Mouse (Mus musculus): ENCODE results near the gene Rft1. TPM values are rescaled to one million over a fixed set of nuclear protein-coding genes. Genes with fewer than 3 reads are reported as not detected.

Rft1 gene
- polyA plus RNA-seq, 1 experiment, result 12.3 TPM

DNA sequence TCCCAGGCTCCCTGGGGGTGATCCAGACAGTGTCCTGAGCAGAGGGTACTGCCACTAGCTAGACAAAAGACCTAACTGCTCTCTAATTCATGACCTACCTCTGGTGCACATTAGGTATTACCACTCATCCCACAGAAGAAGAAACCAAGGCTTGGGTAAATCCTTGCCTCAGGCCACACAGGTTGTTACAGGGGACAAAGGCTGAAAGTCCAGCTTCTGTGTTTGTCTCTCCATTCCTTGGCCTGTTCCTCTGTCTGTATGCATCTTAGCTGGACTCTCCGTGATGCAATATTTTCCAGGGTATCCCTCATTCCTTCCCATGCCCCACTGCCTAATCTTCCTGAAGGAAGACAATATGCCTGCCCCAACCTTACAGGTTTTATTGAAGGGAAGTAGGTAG, 19.7 kb upstream of the Rft1 start:
- no peak overlapping the region for H3K4me3 ChIP-seq
- H3K79me2 ChIP-seq (ENCODE audit: control insufficient read depth, insufficient read depth), result no peaks in the 10 kb centered on the region
- TF ChIP-seq TCF12 (IDR thresholded peaks at IDR 0.05; ENCODE audit: insufficient read depth, poor library complexity, severe bottlenecking) (no peak), MYOD1 (IDR thresholded peaks at IDR 0.05; ENCODE audit: control insufficient read depth in 1 of 3, insufficient read length in 2 of 3, low read depth in 2 of 3) (no peak), MYOG (IDR thresholded peaks at IDR 0.05; ENCODE audit: control insufficient read depth in 1 of 3, insufficient read depth in 1 of 3, insufficient read length in 2 of 3, low read depth in 2 of 3) (no peak), REST (IDR thresholded peaks at IDR 0.05; ENCODE audit: insufficient read depth, insufficient read length) (no peak), E2F4 (IDR thresholded peaks at IDR 0.05; ENCODE audit: insufficient read depth) (no peak), SRF (IDR thresholded peaks at IDR 0.05; ENCODE audit: control insufficient read depth, insufficient read length, low read depth) (no peak), POLR2AphosphoS2 (IDR thresholded peaks at IDR 0.05; ENCODE audit: insufficient read length, low read depth) (no peak), POLR2A (IDR thresholded peaks at IDR 0.05; ENCODE audit: insufficient read length, low read depth) (no peak), TCF3 (IDR thresholded peaks at IDR 0.05; ENCODE audit: insufficient read length, low read depth) (no peak)
- no peak overlapping the region for H3ac ChIP-seq (ENCODE audit: control insufficient read depth, insufficient read length)
- no peaks in the 10 kb centered on the region for H3K27me3 ChIP-seq (ENCODE audit: control insufficient read depth, insufficient read depth, insufficient read length)
- no peak overlapping the region for H3K4me2 ChIP-seq (ENCODE audit: low read depth)
- H3K36me3 ChIP-seq (ENCODE audit: control insufficient read depth, insufficient read depth), result no peaks in the 10 kb centered on the region

DNA sequence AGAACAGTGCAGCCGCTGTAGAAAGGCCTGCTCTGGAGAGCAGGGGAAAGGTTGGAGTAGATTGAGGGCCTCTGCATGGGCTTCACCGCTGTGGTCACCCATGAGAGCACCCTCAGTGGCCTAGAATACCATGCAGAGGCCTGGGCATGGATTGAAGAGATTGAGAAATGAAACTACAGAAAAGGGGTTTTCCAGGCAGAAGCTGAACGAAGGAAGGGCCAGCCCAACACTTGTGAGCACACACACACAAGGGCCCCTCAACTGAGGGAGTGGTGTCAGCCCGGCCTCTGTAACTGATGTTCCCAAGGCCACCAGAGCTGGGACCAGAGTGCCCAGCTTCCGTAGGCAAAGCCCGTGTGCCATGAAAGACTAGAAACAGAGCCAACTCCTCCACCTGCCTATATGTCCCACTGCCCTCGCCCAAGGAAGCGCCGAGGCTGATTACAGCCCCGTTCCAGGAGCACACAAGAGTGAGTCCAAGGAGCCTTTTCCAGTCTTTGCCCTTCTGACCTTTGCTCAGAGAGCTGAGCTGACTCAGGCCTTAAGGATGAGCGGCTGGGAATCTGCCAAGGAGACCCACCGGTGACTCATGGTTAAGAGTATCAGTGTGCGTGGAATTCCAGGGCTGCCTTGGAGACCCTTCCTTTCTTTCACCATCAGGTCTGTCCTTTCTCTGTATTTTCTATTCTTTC, 18.8 kb upstream of the Rft1 start:
- no peaks in the 10 kb centered on the region for H3K27me3 ChIP-seq (ENCODE audit: control insufficient read depth, insufficient read depth, insufficient read length)
- TF ChIP-seq REST (IDR thresholded peaks at IDR 0.05; ENCODE audit: insufficient read depth, insufficient read length) (no peak), POLR2A (IDR thresholded peaks at IDR 0.05; ENCODE audit: insufficient read length, low read depth) (no peak), MYOD1 (IDR thresholded peaks at IDR 0.05; ENCODE audit: control insufficient read depth in 1 of 3, insufficient read length in 2 of 3, low read depth in 2 of 3) (no peak), E2F4 (IDR thresholded peaks at IDR 0.05; ENCODE audit: insufficient read depth) (no peak)
- no peak overlapping the region for H3ac ChIP-seq (ENCODE audit: control insufficient read depth, insufficient read length)
- no peaks in the 10 kb centered on the region for H3K79me2 ChIP-seq (ENCODE audit: control insufficient read depth, insufficient read depth)
- H3K4me3 ChIP-seq, result no peak overlapping the region
- peak overlapping the region; percentile 46 for H3K4me2 ChIP-seq (ENCODE audit: low read depth)
- no peaks in the 10 kb centered on the region for H3K36me3 ChIP-seq (ENCODE audit: control insufficient read depth, insufficient read depth)

DNA sequence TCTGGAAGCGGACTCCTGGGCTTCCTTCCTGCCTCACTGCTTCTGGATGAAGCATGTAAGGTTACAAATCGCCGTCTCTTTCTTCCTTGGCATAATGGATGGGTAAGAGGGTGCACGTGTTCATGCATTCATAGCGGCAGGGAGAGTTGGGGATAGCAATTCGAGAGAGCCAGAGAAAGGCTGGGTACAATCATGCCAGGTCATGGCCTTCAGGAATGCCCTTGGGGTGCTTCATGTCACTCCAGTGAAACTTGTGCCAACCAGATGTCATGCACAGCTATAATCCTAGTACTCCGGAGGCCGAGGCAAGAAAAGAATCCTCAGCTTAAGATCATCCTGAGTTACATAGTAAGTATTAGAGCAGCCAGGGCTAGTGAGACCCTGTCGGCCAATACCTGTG, 17.7 kb upstream of the Rft1 start:
- no peaks in the 10 kb centered on the region for H3K27me3 ChIP-seq (ENCODE audit: control insufficient read depth, insufficient read depth, insufficient read length)
- no peak overlapping the region for H3K4me3 ChIP-seq
- H3ac ChIP-seq (ENCODE audit: control insufficient read depth, insufficient read length), result no peak overlapping the region
- no peaks in the 10 kb centered on the region for H3K36me3 ChIP-seq (ENCODE audit: control insufficient read depth, insufficient read depth)
- H3K79me2 ChIP-seq (ENCODE audit: control insufficient read depth, insufficient read depth), result no peaks in the 10 kb centered on the region
- TF ChIP-seq CEBPB (IDR thresholded peaks at IDR 0.05; ENCODE audit: insufficient read depth, poor library complexity, severe bottlenecking) (no peak), MYOG (IDR thresholded peaks at IDR 0.05; ENCODE audit: control insufficient read depth in 1 of 3, insufficient read depth in 1 of 3, insufficient read length in 2 of 3, low read depth in 2 of 3) (no peak), MYOD1 (IDR thresholded peaks at IDR 0.05; ENCODE audit: control insufficient read depth in 1 of 3, insufficient read length in 2 of 3, low read depth in 2 of 3) (no peak), MAX (IDR thresholded peaks at IDR 0.05; ENCODE audit: low read depth) (no peak), REST (IDR thresholded peaks at IDR 0.05; ENCODE audit: insufficient read depth, insufficient read length) (no peak), SRF (IDR thresholded peaks at IDR 0.05; ENCODE audit: control insufficient read depth, insufficient read length, low read depth) (no peak), USF1 (IDR thresholded peaks at IDR 0.05; ENCODE audit: low read depth) (no peak), TCF3 (IDR thresholded peaks at IDR 0.05; ENCODE audit: insufficient read length, low read depth) (no peak), E2F4 (IDR thresholded peaks at IDR 0.05; ENCODE audit: insufficient read depth) (no peak), POLR2A (IDR thresholded peaks at IDR 0.05; ENCODE audit: insufficient read length, low read depth) (no peak), POLR2AphosphoS2 (IDR thresholded peaks at IDR 0.05; ENCODE audit: insufficient read length, low read depth) (no peak), TCF12 (IDR thresholded peaks at IDR 0.05; ENCODE audit: insufficient read depth, poor library complexity, severe bottlenecking) (no peak)
- no peak overlapping the region for H3K4me2 ChIP-seq (ENCODE audit: low read depth)

DNA sequence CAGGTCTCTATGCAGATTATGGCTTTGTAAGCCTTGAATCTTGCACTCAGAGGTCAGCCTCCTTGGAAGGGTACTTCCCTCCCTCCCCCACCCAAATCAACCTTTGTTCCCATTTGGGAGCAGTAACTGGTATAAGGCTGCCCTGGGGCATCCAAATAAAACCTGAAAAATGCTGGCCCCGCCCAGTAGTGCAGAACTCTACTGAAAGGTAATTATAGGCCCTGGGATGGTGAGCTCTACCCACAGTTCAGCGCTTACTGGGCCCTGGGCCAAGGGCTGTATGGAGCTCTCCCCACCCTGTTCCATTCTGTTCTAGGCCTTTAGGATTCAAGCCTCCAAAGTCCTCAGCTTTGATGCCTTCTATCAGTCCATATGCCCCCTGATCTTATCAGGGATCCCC, 17.1 kb upstream of the Rft1 start:
- no peaks in the 10 kb centered on the region for H3K79me2 ChIP-seq (ENCODE audit: control insufficient read depth, insufficient read depth)
- no peak overlapping the region for H3K4me3 ChIP-seq
- no peak overlapping the region for H3ac ChIP-seq (ENCODE audit: control insufficient read depth, insufficient read length)
- no peaks in the 10 kb centered on the region for H3K27me3 ChIP-seq (ENCODE audit: control insufficient read depth, insufficient read depth, insufficient read length)
- no peak overlapping the region for H3K4me2 ChIP-seq (ENCODE audit: low read depth)
- H3K36me3 ChIP-seq (ENCODE audit: control insufficient read depth, insufficient read depth), result no peaks in the 10 kb centered on the region
- TF ChIP-seq TCF3 (IDR thresholded peaks at IDR 0.05; ENCODE audit: insufficient read length, low read depth) (no peak), TCF12 (IDR thresholded peaks at IDR 0.05; ENCODE audit: insufficient read depth, poor library complexity, severe bottlenecking) (no peak), MYOD1 (IDR thresholded peaks at IDR 0.05; ENCODE audit: control insufficient read depth in 1 of 3, insufficient read length in 2 of 3, low read depth in 2 of 3) (no peak), POLR2A (IDR thresholded peaks at IDR 0.05; ENCODE audit: insufficient read length, low read depth) (no peak), POLR2AphosphoS2 (IDR thresholded peaks at IDR 0.05; ENCODE audit: insufficient read length, low read depth) (no peak), USF1 (IDR thresholded peaks at IDR 0.05; ENCODE audit: low read depth) (no peak), E2F4 (IDR thresholded peaks at IDR 0.05; ENCODE audit: insufficient read depth) (no peak), SRF (IDR thresholded peaks at IDR 0.05; ENCODE audit: control insufficient read depth, insufficient read length, low read depth) (no peak), MYOG (IDR thresholded peaks at IDR 0.05; ENCODE audit: control insufficient read depth in 1 of 3, insufficient read depth in 1 of 3, insufficient read length in 2 of 3, low read depth in 2 of 3) (no peak), CEBPB (IDR thresholded peaks at IDR 0.05; ENCODE audit: insufficient read depth, poor library complexity, severe bottlenecking) (no peak), MAX (IDR thresholded peaks at IDR 0.05; ENCODE audit: low read depth) (no peak), REST (IDR thresholded peaks at IDR 0.05; ENCODE audit: insufficient read depth, insufficient read length) (no peak)

DNA sequence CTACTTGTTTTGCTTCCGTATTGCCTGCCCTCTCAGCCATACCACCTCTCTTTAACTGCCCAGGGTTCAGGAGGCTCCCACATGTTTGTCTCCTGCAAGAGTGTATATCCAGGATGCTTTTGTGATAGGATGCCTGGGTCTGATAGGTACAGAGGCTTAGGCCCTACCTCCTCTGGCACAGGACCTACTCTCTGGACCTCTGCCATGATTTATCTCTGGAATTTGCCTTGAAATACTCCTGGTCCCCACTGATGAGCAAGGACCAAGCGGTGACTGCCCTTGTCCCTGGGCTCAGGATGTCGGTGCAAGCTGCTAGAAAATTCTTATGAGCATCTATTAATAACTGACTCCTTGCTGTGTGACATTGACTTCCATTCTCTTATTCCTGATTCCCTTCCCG, 16.2 kb upstream of the Rft1 start:
- Histone ChIP-seq H3K4me2 (ENCODE audit: low read depth) (no peak overlapping the region), H3K27me3 (ENCODE audit: control insufficient read depth, insufficient read depth, insufficient read length) (no peaks in the 10 kb centered on the region)
- no peak for TF ChIP-seq MAX (IDR thresholded peaks at IDR 0.05; ENCODE audit: low read depth)
- no peak for TF ChIP-seq MYOD1 (IDR thresholded peaks at IDR 0.05; ENCODE audit: control insufficient read depth in 1 of 3, insufficient read length in 2 of 3, low read depth in 2 of 3)
- no peak for TF ChIP-seq POLR2A (IDR thresholded peaks at IDR 0.05; ENCODE audit: insufficient read length, low read depth)
- TF ChIP-seq USF1 (IDR thresholded peaks at IDR 0.05; ENCODE audit: low read depth), result no peak
- TF ChIP-seq CEBPB (IDR thresholded peaks at IDR 0.05; ENCODE audit: insufficient read depth, poor library complexity, severe bottlenecking), result no peak
- no peak for TF ChIP-seq MYOG (IDR thresholded peaks at IDR 0.05; ENCODE audit: control insufficient read depth in 1 of 3, insufficient read depth in 1 of 3, insufficient read length in 2 of 3, low read depth in 2 of 3)
- TF ChIP-seq REST (IDR thresholded peaks at IDR 0.05; ENCODE audit: insufficient read depth, insufficient read length), result no peak
- TF ChIP-seq POLR2AphosphoS2 (IDR thresholded peaks at IDR 0.05; ENCODE audit: insufficient read length, low read depth), result no peak
- no peak for TF ChIP-seq TCF3 (IDR thresholded peaks at IDR 0.05; ENCODE audit: insufficient read length, low read depth)
- no peak for TF ChIP-seq E2F4 (IDR thresholded peaks at IDR 0.05; ENCODE audit: insufficient read depth)
- no peak for TF ChIP-seq TCF12 (IDR thresholded peaks at IDR 0.05; ENCODE audit: insufficient read depth, poor library complexity, severe bottlenecking)
- no peak for TF ChIP-seq SRF (IDR thresholded peaks at IDR 0.05; ENCODE audit: control insufficient read depth, insufficient read length, low read depth)

More for the DNA sequence above, 16.2 kb upstream of the Rft1 start:
- no peak overlapping the region for H3K4me3 ChIP-seq
- H3ac ChIP-seq (ENCODE audit: control insufficient read depth, insufficient read length), result no peak overlapping the region
- no peaks in the 10 kb centered on the region for H3K36me3 ChIP-seq (ENCODE audit: control insufficient read depth, insufficient read depth)
- no peaks in the 10 kb centered on the region for H3K79me2 ChIP-seq (ENCODE audit: control insufficient read depth, insufficient read depth)

All from myocyte (in vitro differentiated cells).